Mouse (Mus musculus): ENCODE data around the gene Gm10985.

Gene Gm10985

GRCm38 (mm10) chr3:53844786-53845185, at the start of gene Gm10985:
TSS of gene Gm10985 (plus strand) at chr3:53845086.
- no peak for DNase-seq (ENCODE audit: low spot score in 2 of 2)

GRCm38 (mm10) chr3:53796933-53797332, 48.0 kb upstream of the Gm10985 start:
- DNase-seq (ENCODE audit: low spot score in 2 of 2): no peak

- no peak for DNase-seq (ENCODE audit: low spot score in 2 of 2)
Measured at GRCm38 (mm10) chr3:53799671-53800070, 45.2 kb upstream of the Gm10985 start.

- DNase-seq (ENCODE audit: low spot score in 2 of 2): no peak
Measured at GRCm38 (mm10) chr3:53813421-53813977, 31.4 kb upstream of the Gm10985 start.

- DNase-seq (ENCODE audit: low spot score in 2 of 2): no peak
Measured at GRCm38 (mm10) chr3:53834238-53834637, 10.6 kb upstream of the Gm10985 start.

- DNase-seq (ENCODE audit: low spot score in 2 of 2): no peak
Measured at GRCm38 (mm10) chr3:53846206-53846928, 1.5 kb downstream of the Gm10985 start.

GRCm38 (mm10) chr3:53847726-53848125, 2.8 kb downstream of the Gm10985 start:
- DNase-seq (ENCODE audit: low spot score in 2 of 2): no peak

- DNase-seq (ENCODE audit: low spot score in 2 of 2): no peak
Measured at GRCm38 (mm10) chr3:53848262-53848661, 3.4 kb downstream of the Gm10985 start.

- no peak for DNase-seq (ENCODE audit: low spot score in 2 of 2)
Measured at GRCm38 (mm10) chr3:53854261-53854660, 9.4 kb downstream of the Gm10985 start.

- DNase-seq (ENCODE audit: low spot score in 2 of 2): no peak
Measured at GRCm38 (mm10) chr3:53854831-53855230, 9.9 kb downstream of the Gm10985 start.

- peak; percentile 92 to 94 for DNase-seq (ENCODE audit: low spot score in 2 of 2)
Measured at GRCm38 (mm10) chr3:53863383-53864220, 18.7 kb downstream of the Gm10985 start, which contains the start of gene Ufm1. TSS of gene Ufm1 (minus strand) at chr3:53863830.

GRCm38 (mm10) chr3:53868212-53868611, 23.3 kb downstream of the Gm10985 start:
- no peak for DNase-seq (ENCODE audit: low spot score in 2 of 2)

- no peak for DNase-seq (ENCODE audit: low spot score in 2 of 2)
Measured at GRCm38 (mm10) chr3:53869263-53869662, 24.4 kb downstream of the Gm10985 start.

- DNase-seq (ENCODE audit: low spot score in 2 of 2): no peak
Measured at GRCm38 (mm10) chr3:53870482-53870881, 25.6 kb downstream of the Gm10985 start.

- no peak for DNase-seq (ENCODE audit: low spot score in 2 of 2)
Measured at GRCm38 (mm10) chr3:53871596-53871995, 26.7 kb downstream of the Gm10985 start.

GRCm38 (mm10) chr3:53890619-53891540, 46.0 kb downstream of the Gm10985 start:
- no peak for DNase-seq (ENCODE audit: low spot score in 2 of 2)
